Mouse (Mus musculus) heart, postnatal 0 days (tissue): ENCODE results near the gene Reln. TPM values are rescaled to one million over a fixed set of nuclear protein-coding genes. Genes with fewer than 3 reads are reported as not detected.

Source experiments
- ATAC-seq: fragments of 200-750 bp; cut with Nextera tagmentation; 2 replicates; pipeline ENCODE4 v1.8.0; 2017; ENCODE audit warnings: low read depth, moderate number of reproducible peaks, moderate library complexity; ENCODE audit not compliant: insufficient read depth
- DNase-seq: peaks from one replicate; pipeline ENCODE4 v3.0.0-alpha.2; 2016; ENCODE audit warnings: low spot score
- H3K27ac ChIP-seq: fragments of 300-500 bp; sonication (generic); 2 replicates; pipeline ENCODE4 v1.5.1; 2014; ENCODE audit warnings: low read depth, mild to moderate bottlenecking
- H3K27me3 ChIP-seq: fragments of 300-500 bp; sonication (generic); 2 replicates; pipeline ENCODE4 v1.6.1; 2014; ENCODE audit warnings: low read length, mixed read lengths; ENCODE audit not compliant: control insufficient read depth, insufficient read depth
- H3K36me3 ChIP-seq: fragments of 300-500 bp; sonication (generic); replicated peaks from 2 replicates; pipeline ENCODE4 v1.6.1; 2014; ENCODE audit warnings: low read length, mixed read lengths; ENCODE audit not compliant: control insufficient read depth, insufficient read depth
- H3K4me1 ChIP-seq: fragments of 300-500 bp; sonication (generic); 2 replicates; pipeline ENCODE4 v1.6.1; 2014; ENCODE audit warnings: antibody characterized with exemption; ENCODE audit not compliant: control insufficient read depth, insufficient read depth
- H3K4me2 ChIP-seq: fragments of 300-500 bp; sonication (generic); 2 replicates; pipeline ENCODE4 v1.6.1; 2014; ENCODE audit warnings: low read depth, mild to moderate bottlenecking, low read length, moderate library complexity
- H3K4me3 ChIP-seq: fragments of 300-500 bp; sonication (generic); 2 replicates; pipeline ENCODE4 v1.5.1; 2014; ENCODE audit warnings: low read depth, low read length
- H3K9ac ChIP-seq: fragments of 300-500 bp; sonication (generic); replicated peaks from 2 replicates; pipeline ENCODE4 v1.6.1; 2014; ENCODE audit warnings: low read depth, low read length, mixed read lengths
- H3K9me3 ChIP-seq: fragments of 300-500 bp; sonication (generic); replicated peaks from 2 replicates; pipeline ENCODE4 v1.6.1; 2016; ENCODE audit warnings: low read length; ENCODE audit not compliant: control insufficient read depth
- CTCF ChIP-seq: IDR thresholded peaks from 2 replicates; pipeline ENCODE4 v1.5.1; 2016; ENCODE audit warnings: antibody characterized with exemption, control low read depth, low read depth
- EP300 ChIP-seq: IDR thresholded peaks from 2 replicates; pipeline ENCODE4 v1.6.1; 2016; ENCODE audit warnings: antibody characterized with exemption, low read depth
- WGBS: fragments of 180-500 bp; shearing (Covaris S2); extraction: QIAGEN DNeasy Blood & Tissue Kit; methylation state at CpG from one replicate; pipeline ENCODE4 v1.1.7; 2014; 5-methylcytosine and 5-hydroxymethylcytosine counted together
- polyA plus RNA-seq: library from polyadenylated mRNA; unstranded; fragments of >200 nt; fragmentation: Nextera tagmentation; extraction: Ambion mirVana; gene quantifications from 2 replicates; pipeline ENCODE4 v1.2.1, GENCODE M21; 2015
- total RNA-seq: library from RNA; depleted of rRNA; stranded (reverse); fragments of >200 nt; gene quantifications from 2 replicates; pipeline ENCODE4 v1.2.3, GENCODE M21; 2014; ENCODE audit warnings: low replicate concordance

The Reln gene
- total and polyA plus RNA-seq, 2 experiments from 2014 or later: 1.00 to 14.4 TPM

DNA sequence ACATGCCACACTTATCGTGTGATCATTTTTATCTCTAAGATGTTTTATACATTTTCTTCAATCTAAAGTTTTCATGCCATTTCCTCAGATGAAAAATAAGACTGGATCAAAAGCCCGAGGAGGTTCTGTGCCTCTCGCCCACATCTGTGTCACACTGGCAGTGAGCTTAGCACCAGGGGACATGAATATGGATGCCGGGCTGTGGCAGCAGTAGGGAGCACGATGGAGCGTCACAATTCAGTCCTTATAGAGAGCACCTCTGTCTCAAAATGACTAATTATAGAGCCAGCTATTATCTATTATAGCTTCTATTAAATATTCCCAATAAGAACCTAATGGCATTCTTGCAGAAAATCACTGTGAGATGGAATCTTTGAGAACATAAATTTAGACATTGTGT is 49.3 kb downstream of the Reln start:
- Histone ChIP-seq H3K4me3 (no peak overlapping the region), H3K9me3 (no peaks in the 10 kb centered on the region), H3K4me2 (no peak overlapping the region), H3K27me3 (no peaks in the 10 kb centered on the region), H3K4me1 (no peaks in the 10 kb centered on the region), H3K36me3 (no peaks in the 10 kb centered on the region), H3K27ac (no peak overlapping the region), H3K9ac (no peak overlapping the region)
- 76% methylated on average over 6 of the region's 6 CpGs for WGBS
- no peak for DNase-seq
- no peak for ATAC-seq
- TF ChIP-seq EP300 (no peak), CTCF (no peak)

DNA sequence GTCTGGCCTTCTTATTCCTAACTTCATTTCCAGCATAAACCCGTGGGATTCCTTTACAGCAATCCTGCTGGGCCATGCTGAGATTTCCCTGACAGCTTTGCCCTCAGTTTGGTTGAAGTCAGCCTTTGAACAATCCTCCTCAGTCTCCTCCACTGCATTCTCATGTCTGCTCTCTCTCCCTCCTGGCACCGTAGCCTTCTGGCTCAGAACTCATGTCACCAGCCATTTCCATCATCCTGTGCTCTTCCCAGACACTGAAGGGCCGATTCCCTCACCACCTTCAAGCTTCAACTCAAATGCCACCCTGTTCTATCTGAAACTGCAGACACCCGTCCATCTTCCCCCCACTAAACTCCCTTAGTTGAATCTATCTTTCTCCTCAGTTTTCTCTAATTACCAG is 53.1 kb downstream of the Reln start:
- H3K4me1 ChIP-seq: no peaks in the 10 kb centered on the region
- DNase-seq (no peak), ATAC-seq (no peak)
- WGBS: 64% methylated on average over 4 of the region's 4 CpGs
- TF ChIP-seq CTCF: no peak
- no peak for TF ChIP-seq EP300
- no peak overlapping the region for H3K4me2 ChIP-seq
- H3K27ac ChIP-seq: no peak overlapping the region
- no peaks in the 10 kb centered on the region for H3K9me3 ChIP-seq
- H3K9ac ChIP-seq: no peak overlapping the region
- H3K27me3 ChIP-seq: no peaks in the 10 kb centered on the region
- no peak overlapping the region for H3K4me3 ChIP-seq
- H3K36me3 ChIP-seq: no peaks in the 10 kb centered on the region

DNA sequence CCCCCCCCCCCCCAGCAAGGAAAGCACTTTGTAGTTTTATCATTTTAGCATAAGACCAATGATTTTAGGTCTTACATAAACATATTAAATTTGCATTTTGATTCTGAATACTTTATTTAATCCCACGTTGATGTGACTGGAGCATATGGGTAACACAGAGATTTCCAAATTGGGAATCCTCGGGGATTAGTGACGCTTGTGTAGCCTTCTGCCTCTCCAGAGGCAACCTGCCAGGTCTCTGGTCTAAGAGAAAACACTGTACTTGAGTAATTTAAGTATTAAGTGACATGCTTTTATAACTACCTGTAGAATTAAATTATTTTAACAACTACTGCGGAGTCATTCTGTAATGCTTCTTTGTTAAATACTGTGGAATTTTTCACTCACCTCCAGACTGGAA is 59.1 kb downstream of the Reln start:
- no peaks in the 10 kb centered on the region for H3K36me3 ChIP-seq
- no peak overlapping the region for H3K27ac ChIP-seq
- no peak overlapping the region for H3K9ac ChIP-seq
- DNase-seq: no peak
- no peak overlapping the region for H3K4me3 ChIP-seq
- no peak overlapping the region for H3K4me2 ChIP-seq
- no peak for TF ChIP-seq CTCF
- TF ChIP-seq EP300: no peak
- WGBS: 79% methylated on average over 4 of the region's 4 CpGs
- no peaks in the 10 kb centered on the region for H3K27me3 ChIP-seq
- no peaks in the 10 kb centered on the region for H3K4me1 ChIP-seq
- no peak for ATAC-seq
- H3K9me3 ChIP-seq: no peaks in the 10 kb centered on the region

DNA sequence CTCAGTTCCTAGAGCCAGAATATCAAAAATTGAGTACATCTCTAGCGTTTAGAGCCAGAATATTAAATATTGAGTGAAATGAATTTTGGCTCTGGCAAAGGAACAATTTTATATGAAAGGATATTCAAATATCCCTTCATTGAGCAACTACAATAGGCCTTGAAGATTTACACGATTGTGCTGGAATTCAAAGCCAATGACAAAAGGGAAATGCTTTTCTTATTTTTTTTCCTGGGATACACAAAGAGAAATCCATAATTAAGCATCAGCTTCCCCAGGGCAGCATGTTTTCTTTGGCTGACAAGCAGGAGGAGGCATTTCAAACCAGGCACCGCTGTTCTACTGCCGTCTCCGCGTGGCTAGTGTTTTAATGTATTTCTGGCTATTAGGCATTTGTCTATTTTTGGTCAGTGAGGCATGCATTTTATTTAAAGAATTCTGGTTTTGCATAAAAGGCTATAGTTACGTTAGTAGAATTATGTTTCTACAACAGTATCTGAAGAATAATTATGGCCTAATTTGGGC is 62.3 kb downstream of the Reln start:
- no peaks in the 10 kb centered on the region for H3K4me1 ChIP-seq
- no peaks in the 10 kb centered on the region for H3K27me3 ChIP-seq
- peaks cover 3% of the 10 kb centered on the region; the same call in 1 of the 2 replicates for H3K9me3 ChIP-seq
- no peak overlapping the region for H3K27ac ChIP-seq
- DNase-seq: no peak
- no peaks in the 10 kb centered on the region for H3K36me3 ChIP-seq
- H3K4me2 ChIP-seq: no peak overlapping the region
- H3K9ac ChIP-seq: no peak overlapping the region
- H3K4me3 ChIP-seq: no peak overlapping the region
- WGBS: 69% methylated on average over 7 of the region's 7 CpGs
- no peak for ATAC-seq
- TF ChIP-seq EP300: no peak
- TF ChIP-seq CTCF: no peak

DNA sequence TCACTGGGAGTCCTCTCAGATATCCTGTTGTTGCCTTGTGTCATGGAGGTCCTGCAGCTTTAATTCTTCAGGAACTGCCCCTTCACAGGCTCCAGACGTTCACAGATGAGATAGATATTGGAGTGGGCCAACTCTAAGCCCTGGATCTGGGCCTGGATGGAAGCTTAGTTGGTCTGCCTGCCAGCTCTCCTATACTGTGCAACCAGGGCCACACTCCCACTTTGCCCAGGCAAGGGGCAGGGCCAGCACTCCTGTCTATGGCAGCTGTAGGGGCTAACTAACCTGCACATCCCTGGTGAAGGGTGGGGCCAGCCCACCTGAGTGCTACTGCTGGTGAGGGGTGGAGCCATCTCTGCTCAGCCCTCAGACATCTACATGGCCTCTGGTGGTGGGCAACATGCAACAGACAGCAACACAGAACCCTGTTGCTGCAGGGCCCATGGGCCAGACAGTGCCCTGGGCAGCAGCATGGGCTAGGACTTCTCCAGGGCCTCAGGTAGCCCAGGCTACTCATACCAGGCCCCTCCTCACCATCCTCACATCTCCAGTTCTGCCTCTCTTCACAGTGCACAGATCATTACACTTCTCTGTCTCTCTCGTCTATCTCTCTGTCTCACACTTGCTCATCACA is 63.9 kb downstream of the Reln start:
- Histone ChIP-seq H3K27me3 (no peaks in the 10 kb centered on the region), H3K4me2 (no peak overlapping the region), H3K9me3 (peaks cover 3% of the 10 kb centered on the region; the same call in 1 of the 2 replicates), H3K4me1 (no peaks in the 10 kb centered on the region), H3K9ac (no peak overlapping the region), H3K36me3 (no peaks in the 10 kb centered on the region), H3K4me3 (no peak overlapping the region), H3K27ac (no peak overlapping the region)
- DNase-seq: no peak
- 39% methylated on average over 2 of the region's 2 CpGs for WGBS
- TF ChIP-seq EP300: no peak
- no peak for TF ChIP-seq CTCF
- ATAC-seq: peak; percentile 14; the same call in 1 of the 2 replicates

DNA sequence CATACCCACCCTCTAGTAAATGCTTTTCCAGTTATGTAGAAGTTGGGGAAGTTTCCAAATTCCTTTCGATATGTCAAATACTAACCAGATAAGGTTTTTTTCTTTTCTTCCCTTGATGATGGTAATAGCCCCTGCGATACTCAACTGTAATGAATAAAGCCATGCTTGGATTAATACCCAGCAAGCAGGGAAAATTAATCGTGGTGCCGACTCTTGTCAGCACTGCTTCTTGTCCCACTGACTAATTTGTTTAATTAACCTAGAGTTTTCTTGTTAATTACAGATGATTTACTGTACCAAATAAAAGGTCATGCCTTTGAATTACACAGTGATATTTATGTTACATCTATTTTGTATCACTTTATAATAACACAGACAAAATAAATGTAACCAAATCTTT is 65.3 kb downstream of the Reln start:
- Histone ChIP-seq H3K27ac (no peak overlapping the region), H3K4me3 (no peak overlapping the region), H3K9ac (no peak overlapping the region), H3K4me1 (no peaks in the 10 kb centered on the region), H3K27me3 (no peaks in the 10 kb centered on the region), H3K9me3 (peaks cover 3% of the 10 kb centered on the region; the same call in 1 of the 2 replicates), H3K4me2 (no peak overlapping the region), H3K36me3 (no peaks in the 10 kb centered on the region)
- DNase-seq (no peak), ATAC-seq (no peak)
- TF ChIP-seq EP300 (no peak), CTCF (no peak)
- WGBS: 77% methylated on average over 4 of the region's 4 CpGs
